Mouse (Mus musculus): ENCODE data around the gene Nuak2. TPM values are rescaled to one million over a fixed set of nuclear protein-coding genes. Genes with fewer than 3 reads are reported as not detected.

Gene Nuak2
- polyA plus RNA-seq, 1 experiment = 20.0 TPM

GRCm38 (mm10) chr1:132286735-132287134 is 29.2 kb upstream of the Nuak2 start:
- H3K9me3 ChIP-seq (replicated peaks; ENCODE audit: control insufficient read depth, insufficient read depth, low read length, poor library complexity, severe bottlenecking) = no peaks in the 10 kb centered on the region
- H3K4me3 ChIP-seq (ENCODE audit: low read depth, low read length) = no peak overlapping the region
- H3K36me3 ChIP-seq (ENCODE audit: control insufficient read depth, insufficient read depth, low read length, poor library complexity, severe bottlenecking) = no peaks in the 10 kb centered on the region
- H3K4me1 ChIP-seq (ENCODE audit: control insufficient read depth, insufficient read depth, low read length) = peaks cover 13% of the 10 kb centered on the region
- H3K9ac ChIP-seq (ENCODE audit: low read depth, poor library complexity, severe bottlenecking) = no peak overlapping the region
- TF ChIP-seq EP300 (IDR thresholded peaks at IDR 0.05; ENCODE audit: insufficient read depth, low read depth, low read length) = no peak
- TF ChIP-seq CTCF (IDR thresholded peaks at IDR 0.05; ENCODE audit: low read depth, low read length) = no peak
- TF ChIP-seq POLR2A (IDR thresholded peaks at IDR 0.05; ENCODE audit: insufficient read depth, low read length) = no peak
- no peak overlapping the region for H3K27ac ChIP-seq (ENCODE audit: insufficient read depth, low read length)
- H3K27me3 ChIP-seq (ENCODE audit: control insufficient read depth, insufficient read depth, low read length, poor library complexity, severe bottlenecking) = no peaks in the 10 kb centered on the region

DNA sequence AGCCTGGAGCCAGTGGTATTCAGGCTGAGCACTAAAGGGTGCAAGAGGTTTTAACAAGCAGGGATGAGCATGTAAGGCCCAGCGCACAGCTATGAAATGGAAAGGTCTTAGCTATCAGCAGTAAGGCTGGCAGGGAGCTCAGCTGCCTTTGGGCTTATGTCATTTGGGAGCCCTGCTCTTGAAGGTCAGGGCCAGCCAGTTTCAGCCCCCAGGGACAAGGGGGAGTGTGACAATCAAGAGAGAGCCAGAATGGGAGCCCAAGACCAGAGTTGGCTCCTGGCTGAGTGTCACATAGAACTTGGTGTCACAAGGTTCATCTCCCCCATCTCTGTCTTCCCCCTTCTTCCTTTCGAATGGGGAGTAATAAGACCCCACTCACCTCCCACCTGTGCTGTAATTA is 28.5 kb upstream of the Nuak2 start:
- peaks cover 19% of the 10 kb centered on the region for H3K4me1 ChIP-seq (ENCODE audit: control insufficient read depth, insufficient read depth, low read length)

DNA sequence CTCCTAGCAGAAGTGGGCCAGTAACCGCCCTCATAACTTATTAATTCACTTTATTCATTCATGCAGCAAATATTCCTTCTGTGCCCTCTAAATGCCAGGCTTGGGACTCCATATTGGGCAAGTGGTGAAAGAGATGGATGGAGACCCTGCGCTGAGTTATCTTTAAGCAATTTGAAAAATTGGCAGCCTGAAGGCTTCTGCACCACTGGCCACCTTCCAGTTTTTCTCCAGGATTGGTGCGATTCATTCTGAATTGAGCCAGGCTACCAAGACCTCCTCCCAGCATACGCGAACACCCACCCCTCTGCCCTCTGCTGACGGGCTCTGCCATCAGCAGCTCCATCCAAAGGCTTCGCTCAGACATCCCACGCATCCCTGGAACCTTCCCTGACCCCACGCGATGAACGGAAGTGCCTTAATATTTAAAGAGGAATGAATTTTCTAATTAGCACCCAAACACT is 27.9 kb upstream of the Nuak2 start:
- Histone ChIP-seq H3K27me3 (ENCODE audit: control insufficient read depth, insufficient read depth, low read length, poor library complexity, severe bottlenecking) (no peaks in the 10 kb centered on the region), H3K36me3 (ENCODE audit: control insufficient read depth, insufficient read depth, low read length, poor library complexity, severe bottlenecking) (no peaks in the 10 kb centered on the region), H3K9me3 (replicated peaks; ENCODE audit: control insufficient read depth, insufficient read depth, low read length, poor library complexity, severe bottlenecking) (no peaks in the 10 kb centered on the region), H3K27ac (ENCODE audit: insufficient read depth, low read length) (peak overlapping the region; percentile 38), H3K4me1 (ENCODE audit: control insufficient read depth, insufficient read depth, low read length) (peaks cover 19% of the 10 kb centered on the region), H3K4me3 (ENCODE audit: low read depth, low read length) (no peak overlapping the region), H3K9ac (ENCODE audit: low read depth, poor library complexity, severe bottlenecking) (no peak overlapping the region)
- TF ChIP-seq EP300 (IDR thresholded peaks at IDR 0.05; ENCODE audit: insufficient read depth, low read depth, low read length) (0 out of 2 replicates have a peak, but pooled peaks have one; percentile 60), CTCF (IDR thresholded peaks at IDR 0.05; ENCODE audit: low read depth, low read length) (peak; percentile 54), POLR2A (IDR thresholded peaks at IDR 0.05; ENCODE audit: insufficient read depth, low read length) (no peak)

More for the DNA sequence above, 28.5 kb upstream of the Nuak2 start:
- H3K9me3 ChIP-seq (replicated peaks; ENCODE audit: control insufficient read depth, insufficient read depth, low read length, poor library complexity, severe bottlenecking) = no peaks in the 10 kb centered on the region
- H3K27ac ChIP-seq (ENCODE audit: insufficient read depth, low read length) = peak overlapping the region; percentile 38
- no peaks in the 10 kb centered on the region for H3K27me3 ChIP-seq (ENCODE audit: control insufficient read depth, insufficient read depth, low read length, poor library complexity, severe bottlenecking)
- no peak overlapping the region for H3K4me3 ChIP-seq (ENCODE audit: low read depth, low read length)
- TF ChIP-seq EP300 (IDR thresholded peaks at IDR 0.05; ENCODE audit: insufficient read depth, low read depth, low read length) (no peak), CTCF (IDR thresholded peaks at IDR 0.05; ENCODE audit: low read depth, low read length) (no peak), POLR2A (IDR thresholded peaks at IDR 0.05; ENCODE audit: insufficient read depth, low read length) (no peak)
- no peaks in the 10 kb centered on the region for H3K36me3 ChIP-seq (ENCODE audit: control insufficient read depth, insufficient read depth, low read length, poor library complexity, severe bottlenecking)
- no peak overlapping the region for H3K9ac ChIP-seq (ENCODE audit: low read depth, poor library complexity, severe bottlenecking)

DNA sequence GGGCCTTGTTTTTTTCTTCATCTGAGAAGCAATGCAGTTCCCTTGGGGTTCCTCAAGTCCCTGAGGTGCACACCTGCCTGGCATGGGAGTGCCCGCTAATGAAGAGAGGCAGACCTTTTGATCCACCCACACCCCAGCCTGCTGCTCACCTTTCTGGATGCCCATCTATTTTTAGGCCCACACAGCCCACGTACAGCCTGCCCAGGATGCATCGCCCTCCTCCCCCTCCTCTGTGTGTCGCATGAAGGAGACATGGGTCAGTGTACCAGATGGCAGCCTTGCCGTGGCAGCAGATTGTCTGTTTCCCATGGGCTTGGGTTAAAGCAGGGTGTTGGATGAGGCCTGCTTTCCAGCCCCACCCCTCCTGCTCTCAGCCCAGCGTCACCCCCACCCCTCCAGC is 26.0 kb upstream of the Nuak2 start:
- H3K27ac ChIP-seq (ENCODE audit: insufficient read depth, low read length) = no peak overlapping the region
- H3K27me3 ChIP-seq (ENCODE audit: control insufficient read depth, insufficient read depth, low read length, poor library complexity, severe bottlenecking) = no peaks in the 10 kb centered on the region
- no peak overlapping the region for H3K9ac ChIP-seq (ENCODE audit: low read depth, poor library complexity, severe bottlenecking)
- no peak for TF ChIP-seq CTCF (IDR thresholded peaks at IDR 0.05; ENCODE audit: low read depth, low read length)
- TF ChIP-seq EP300 (IDR thresholded peaks at IDR 0.05; ENCODE audit: insufficient read depth, low read depth, low read length) = no peak
- no peak for TF ChIP-seq POLR2A (IDR thresholded peaks at IDR 0.05; ENCODE audit: insufficient read depth, low read length)
- peaks cover 16% of the 10 kb centered on the region for H3K4me1 ChIP-seq (ENCODE audit: control insufficient read depth, insufficient read depth, low read length)
- no peak overlapping the region for H3K4me3 ChIP-seq (ENCODE audit: low read depth, low read length)
- no peaks in the 10 kb centered on the region for H3K36me3 ChIP-seq (ENCODE audit: control insufficient read depth, insufficient read depth, low read length, poor library complexity, severe bottlenecking)
- no peaks in the 10 kb centered on the region for H3K9me3 ChIP-seq (replicated peaks; ENCODE audit: control insufficient read depth, insufficient read depth, low read length, poor library complexity, severe bottlenecking)

- H3K36me3 ChIP-seq (ENCODE audit: control insufficient read depth, insufficient read depth, low read length, poor library complexity, severe bottlenecking) = no peaks in the 10 kb centered on the region
- TF ChIP-seq EP300 (IDR thresholded peaks at IDR 0.05; ENCODE audit: insufficient read depth, low read depth, low read length) (no peak), CTCF (IDR thresholded peaks at IDR 0.05; ENCODE audit: low read depth, low read length) (no peak), POLR2A (IDR thresholded peaks at IDR 0.05; ENCODE audit: insufficient read depth, low read length) (no peak)
- no peaks in the 10 kb centered on the region for H3K9me3 ChIP-seq (replicated peaks; ENCODE audit: control insufficient read depth, insufficient read depth, low read length, poor library complexity, severe bottlenecking)
- H3K9ac ChIP-seq (ENCODE audit: low read depth, poor library complexity, severe bottlenecking) = peak overlapping the region; percentile 5
- H3K4me3 ChIP-seq (ENCODE audit: low read depth, low read length) = no peak overlapping the region
- peak overlapping the region; percentile 54 for H3K27ac ChIP-seq (ENCODE audit: insufficient read depth, low read length)
- H3K4me1 ChIP-seq (ENCODE audit: control insufficient read depth, insufficient read depth, low read length) = peaks cover 16% of the 10 kb centered on the region
- H3K27me3 ChIP-seq (ENCODE audit: control insufficient read depth, insufficient read depth, low read length, poor library complexity, severe bottlenecking) = no peaks in the 10 kb centered on the region
Measured at GRCm38 (mm10) chr1:132290921-132291675, 24.8 kb upstream of the Nuak2 start.

GRCm38 (mm10) chr1:132291706-132292105 is 24.2 kb upstream of the Nuak2 start:
- Histone ChIP-seq H3K36me3 (ENCODE audit: control insufficient read depth, insufficient read depth, low read length, poor library complexity, severe bottlenecking) (no peaks in the 10 kb centered on the region), H3K4me1 (ENCODE audit: control insufficient read depth, insufficient read depth, low read length) (peaks cover 16% of the 10 kb centered on the region), H3K4me3 (ENCODE audit: low read depth, low read length) (0 out of 2 replicates have a peak overlapping the region, but pooled peaks have one; percentile 6), H3K27me3 (ENCODE audit: control insufficient read depth, insufficient read depth, low read length, poor library complexity, severe bottlenecking) (no peaks in the 10 kb centered on the region), H3K9ac (ENCODE audit: low read depth, poor library complexity, severe bottlenecking) (peak overlapping the region; percentile 5), H3K9me3 (replicated peaks; ENCODE audit: control insufficient read depth, insufficient read depth, low read length, poor library complexity, severe bottlenecking) (no peaks in the 10 kb centered on the region), H3K27ac (ENCODE audit: insufficient read depth, low read length) (peak overlapping the region; percentile 77)
- TF ChIP-seq CTCF (IDR thresholded peaks at IDR 0.05; ENCODE audit: low read depth, low read length) = no peak
- TF ChIP-seq EP300 (IDR thresholded peaks at IDR 0.05; ENCODE audit: insufficient read depth, low read depth, low read length) = no peak
- TF ChIP-seq POLR2A (IDR thresholded peaks at IDR 0.05; ENCODE audit: insufficient read depth, low read length) = no peak
